Mouse (Mus musculus): ENCODE data around the gene Gm6401.
"Not testable (repeated sequence)": the region's sequence is repeated elsewhere in the genome, so short reads cannot be mapped to it uniquely, and the experiment has no call there.

Gm6401 gene

GRCm38 (mm10) chr14:41967827-41968226, at the start of gene Gm6401:
Gene Gm6401, minus strand, starts transcription at chr14:41967927.
- not testable (repeated sequence) for DNase-seq (ENCODE audit: low read depth, low spot score)

DNA sequence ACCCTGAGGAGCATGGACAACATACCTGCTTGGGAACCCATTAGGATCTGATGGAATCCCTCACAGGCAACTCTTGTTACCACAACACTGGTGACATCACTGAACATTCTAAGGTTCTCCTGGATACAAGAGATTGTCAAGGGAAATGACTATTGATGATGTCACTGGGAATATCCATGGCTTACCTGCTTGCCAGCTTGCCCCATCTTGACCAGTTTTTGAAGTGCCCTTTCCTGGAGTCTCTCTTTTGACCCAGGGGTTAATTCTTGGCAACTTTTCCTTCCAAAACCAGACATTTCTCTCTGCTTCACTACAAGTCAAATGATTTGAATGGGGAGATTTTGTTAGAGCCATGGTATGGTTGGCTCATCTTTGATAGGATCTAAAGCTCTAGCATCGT, 15.5 kb upstream of the Gm6401 start, which contains the start of gene Gm3543:
Gene Gm3543 (minus strand): TSS at position 101 of the 400 bp plus-strand sequence.
- DNase-seq (ENCODE audit: low read depth, low spot score) = not testable (repeated sequence)

- not testable (repeated sequence) for DNase-seq (ENCODE audit: low read depth, low spot score)
Measured at GRCm38 (mm10) chr14:41968596-41968995, 869 bp upstream of the Gm6401 start.

GRCm38 (mm10) chr14:41964095-41964494, 3.6 kb downstream of the Gm6401 start:
- not testable (repeated sequence) for DNase-seq (ENCODE audit: low read depth, low spot score)

GRCm38 (mm10) chr14:41943695-41944094, 24.0 kb downstream of the Gm6401 start, which contains the start of gene 1700024B05Rik:
Gene 1700024B05Rik, plus strand, starts transcription at chr14:41943995.
- not testable (repeated sequence) for DNase-seq (ENCODE audit: low read depth, low spot score)

GRCm38 (mm10) chr14:41924649-41925048, 43.1 kb downstream of the Gm6401 start, which contains the start of gene 1700049E17Rik1:
Gene 1700049E17Rik1, plus strand, starts transcription at chr14:41924949.
- DNase-seq (ENCODE audit: low read depth, low spot score) = not testable (repeated sequence)
